Mouse (Mus musculus) CD8-positive naive resting alpha-beta T cell, adult 57 days (primary cell): ENCODE data around the gene Ebf1. TPM values are rescaled to one million over a fixed set of nuclear protein-coding genes. Genes with fewer than 3 reads are reported as not detected.

Experiments
- total RNA-seq: library from RNA; stranded (reverse); gene quantifications from one replicate; pipeline ENCODE4 v1.2.4, GENCODE M21; 2023

Ebf1 gene
- 35.8 TPM for total RNA-seq

GRCm38 (mm10) chr11:44616788-44617712, at the start of gene Ebf1:
Gene Ebf1, plus strand, starts transcription at chr11:44617317.

Other genes starting within 250 kb of the Ebf1 start
- not detected for gene Il12b, start 217.3 kb upstream of the Ebf1 start, total RNA-seq
- 17.8 TPM for gene Ublcp1, start 146.8 kb upstream of the Ebf1 start, total RNA-seq
- gene Rnf145, start 98.4 kb upstream of the Ebf1 start, total RNA-seq = 163 TPM